Comparison of ENCODE assay signal across 11 mouse cellular contexts in the genomic region with DNA sequence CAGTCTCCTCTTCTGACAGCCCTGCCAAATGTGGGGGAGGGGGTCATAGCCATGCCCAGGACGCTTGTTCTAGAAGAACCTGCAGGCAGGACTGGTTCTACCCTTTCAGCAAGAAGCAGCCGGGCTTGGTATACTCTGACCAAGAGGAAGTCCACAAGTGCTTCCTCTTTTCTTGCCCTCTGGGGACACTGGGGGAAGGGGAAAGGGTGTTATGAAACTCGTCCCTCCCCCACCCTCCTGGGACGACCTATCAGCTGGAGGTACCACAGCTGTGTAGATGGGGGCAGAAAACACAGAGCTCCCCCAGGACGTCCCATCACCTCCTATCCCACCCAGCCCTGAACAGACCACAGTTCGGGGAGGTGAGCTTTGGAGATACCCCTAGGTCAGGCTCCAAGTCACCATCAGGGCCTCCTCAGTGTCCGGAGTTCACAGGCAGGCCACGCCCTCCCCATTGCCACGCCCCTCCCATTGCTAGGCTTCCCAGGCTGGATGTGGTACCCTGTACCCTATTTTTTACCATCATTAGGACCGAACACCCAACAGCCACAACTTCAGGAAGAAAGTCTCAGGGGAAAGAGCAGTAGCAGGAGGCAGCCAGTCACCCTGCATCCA. TPM values are rescaled to one million over a fixed set of nuclear protein-coding genes. Genes with fewer than 3 reads are reported as not detected.
DNase-seq lines count a peak whose midpoint lies in the region; ATAC-seq and TF ChIP-seq lines count a peak whose summit lies in the region.
"Had no signal": no experiment of that assay in that cellular context is flagged by ENCODE, and none has a peak within 500 bp of the region (broad histone marks: within the 10 kb centered on the region; RNA-seq: fewer than 3 reads in every experiment).

No protein-coding gene starts in this region.

- peak; percentile 76 for DNase-seq in layer of hippocampus, adult 9-11 months
- DNase-seq in layer of hippocampus, adult 8-10 months (ENCODE audit: low spot score in 2 of 2), result no peak
- peak; percentile 57 to 75 for DNase-seq in spleen, postnatal 14 days (ENCODE audit: low spot score in 2 of 2)
- no peak for DNase-seq in layer of hippocampus, adult 2 months (ENCODE audit: low spot score in 2 of 2)
- DNase-seq: thymus, postnatal 36 days had no signal

- no peaks in the 10 kb centered on the region for H3K9me3 ChIP-seq in lung, embryonic 16.5 days (ENCODE audit: control insufficient read depth, low read length)
- H3K9me3 ChIP-seq in neural tube, embryonic 15.5 days (replicated peaks), result no peaks in the 10 kb centered on the region
- H3K9me3 ChIP-seq: embryonic facial prominence, embryonic 12.5 days; neural tube, embryonic 12.5 days had no signal

- H3K4me1 ChIP-seq in brown adipose tissue, adult 24 weeks (ENCODE audit: control insufficient read depth, insufficient read depth, insufficient read length, low read length), result peaks cover 12% of the 10 kb centered on the region; the same call in 1 of the 2 replicates
- no peaks in the 10 kb centered on the region; the same call in 1 of the 2 replicates for H3K4me1 ChIP-seq in lung, embryonic 16.5 days (replicated peaks; ENCODE audit: control insufficient read depth, insufficient read depth, low read length)
- H3K4me1 ChIP-seq in neural tube, embryonic 15.5 days, result no peaks in the 10 kb centered on the region
- H3K4me1 ChIP-seq: embryonic facial prominence, embryonic 12.5 days; neural tube, embryonic 12.5 days had no signal

- WGBS in lung, embryonic 16.5 days, result 21% methylated on average over 10 of the region's 10 CpGs
- 48% methylated on average over 10 of the region's 10 CpGs for WGBS in neural tube, embryonic 15.5 days

- H3K27me3 ChIP-seq in lung, embryonic 16.5 days (ENCODE audit: control insufficient read depth, insufficient read depth, low read depth, low read length), result no peaks in the 10 kb centered on the region
- H3K27me3 ChIP-seq in neural tube, embryonic 15.5 days (replicated peaks), result no peaks in the 10 kb centered on the region
- H3K27me3 ChIP-seq: embryonic facial prominence, embryonic 12.5 days; neural tube, embryonic 12.5 days had no signal

- peak overlapping the region; percentile 82 for H3K27ac ChIP-seq in brown adipose tissue, adult 24 weeks (replicated peaks; ENCODE audit: low read depth, low read length)
- no peak overlapping the region for H3K27ac ChIP-seq in lung, embryonic 16.5 days (ENCODE audit: low read length)
- H3K27ac ChIP-seq in layer of hippocampus, adult 2 months, result no peak overlapping the region
- no peak overlapping the region for H3K27ac ChIP-seq in neural tube, embryonic 15.5 days (replicated peaks)
- H3K27ac ChIP-seq: embryonic facial prominence, embryonic 12.5 days; neural tube, embryonic 12.5 days had no signal

- peak; percentile 45 for ATAC-seq in lung, embryonic 16.5 days (ENCODE audit: low read depth)
- no peak for ATAC-seq in neural tube, embryonic 15.5 days (ENCODE audit: low FRiP score)

- H3K36me3 ChIP-seq in lung, embryonic 16.5 days (ENCODE audit: control insufficient read depth, insufficient read depth, low read length), result no peaks in the 10 kb centered on the region
- no peaks in the 10 kb centered on the region for H3K36me3 ChIP-seq in neural tube, embryonic 15.5 days
- H3K36me3 ChIP-seq: embryonic facial prominence, embryonic 12.5 days; neural tube, embryonic 12.5 days had no signal

- no peak overlapping the region for H3K4me2 ChIP-seq in lung, embryonic 16.5 days (ENCODE audit: low read depth, low read length)
- H3K4me2 ChIP-seq in neural tube, embryonic 15.5 days, result no peak overlapping the region
- H3K4me2 ChIP-seq: embryonic facial prominence, embryonic 12.5 days; neural tube, embryonic 12.5 days had no signal

- TF ChIP-seq CTCF in layer of hippocampus, adult 2 months (conservative IDR thresholded peaks at IDR 0.05), result no peak

- H3K9ac ChIP-seq in lung, embryonic 16.5 days (ENCODE audit: low read length), result no peak overlapping the region
- no peak overlapping the region for H3K9ac ChIP-seq in neural tube, embryonic 15.5 days (replicated peaks)
- H3K9ac ChIP-seq: embryonic facial prominence, embryonic 12.5 days; neural tube, embryonic 12.5 days had no signal

- H3K4me3 ChIP-seq in brown adipose tissue, adult 24 weeks (ENCODE audit: insufficient read depth, low read depth, low read length), result peak overlapping the region; percentile 35
- no peak overlapping the region for H3K4me3 ChIP-seq in lung, embryonic 16.5 days (ENCODE audit: low read length)
- H3K4me3 ChIP-seq in layer of hippocampus, adult 2 months, result no peak overlapping the region
- H3K4me3 ChIP-seq in neural tube, embryonic 15.5 days (replicated peaks), result no peak overlapping the region
- H3K4me3 ChIP-seq: embryonic facial prominence, embryonic 12.5 days; neural tube, embryonic 12.5 days had no signal

RNA-seq across cellular contexts. Expression of gene Hck, which starts 17.6 kb away (rescaled TPM):
- total RNA-seq in layer of hippocampus, adult 8-10 months (2022), result 1 to 10 TPM; 1.6 to 5.9 (median 3.6) TPM
- polyA plus RNA-seq in brown adipose tissue, adult 24 weeks (2012; ENCODE audit: insufficient read depth, insufficient read length, missing spikeins), result 1.1 and 1.7 TPM in 2 replicates
- polyA plus RNA-seq in lung, embryonic 16.5 days (2015; fragmentation: Nextera tagmentation; extraction: Ambion mirVana), result 4.5 and 6.9 TPM in 2 replicates
- 1 to 10 TPM; 1.9 to 2.2 TPM for total RNA-seq in layer of hippocampus, adult 2 months (2021)
- 3.2 and 4.0 TPM in 2 replicates for polyA plus RNA-seq in neural tube, embryonic 15.5 days (2015; fragmentation: Nextera tagmentation; extraction: Ambion mirVana)

RNA-seq across cellular contexts. Expression of gene Ccm2l, which starts 24.9 kb away (rescaled TPM):
- 1 to 10 TPM; 4.9 to 6.4 (median 5.6) TPM for total RNA-seq in layer of hippocampus, adult 8-10 months (2022)
- polyA plus RNA-seq in brown adipose tissue, adult 24 weeks (2012; ENCODE audit: insufficient read depth, insufficient read length, missing spikeins), result 4.0 and 4.5 TPM in 2 replicates
- polyA plus RNA-seq in lung, embryonic 16.5 days (2015; fragmentation: Nextera tagmentation; extraction: Ambion mirVana), result 2.8 and 3.5 TPM in 2 replicates
- total RNA-seq in layer of hippocampus, adult 2 months (2021), result 1 to 10 TPM; 4.9 to 6.6 TPM
- polyA plus RNA-seq in neural tube, embryonic 15.5 days (2015; fragmentation: Nextera tagmentation; extraction: Ambion mirVana), result 1.3 and 1.4 TPM in 2 replicates

RNA-seq across cellular contexts. Expression of gene Xkr7, which starts 59.0 kb away (rescaled TPM):
- 1 to 10 TPM; 1.4 to 2.3 (median 2.0) TPM for total RNA-seq in layer of hippocampus, adult 8-10 months (2022)
- not detected in 2 replicates for polyA plus RNA-seq in brown adipose tissue, adult 24 weeks (2012; ENCODE audit: insufficient read depth, insufficient read length, missing spikeins)
- polyA plus RNA-seq in lung, embryonic 16.5 days (2015; fragmentation: Nextera tagmentation; extraction: Ambion mirVana), result not detected in 2 replicates
- 1 to 10 TPM; 2.0 TPM for total RNA-seq in layer of hippocampus, adult 2 months (2021)
- 1.7 and 2.0 TPM in 2 replicates for polyA plus RNA-seq in neural tube, embryonic 15.5 days (2015; fragmentation: Nextera tagmentation; extraction: Ambion mirVana)
- polyA plus RNA-seq: heart, embryonic 16.5 days had no signal

Comparison
In these comparisons a context has a peak if more than half of its experiments do, and no peak if none do; other contexts are left out.
1. DNase-seq: peak in layer of hippocampus, adult 9-11 months (single experiment) and spleen, postnatal 14 days (2 of 2); none in layer of hippocampus, adult 8-10 months (0 of 2) and layer of hippocampus, adult 2 months (0 of 2).